Mouse (Mus musculus): ENCODE measurements at regions not wholly inside any gene's neighbourhood (a gene's known extent, or its start where the extent isn't known, plus 50 kb on each side); places are given as distances from the start of the nearest gene placed in this dataset.
"Not testable (repeated sequence)": the region's sequence is repeated elsewhere in the genome, so short reads cannot be mapped to it uniquely, and the experiment has no call there.

DNA sequence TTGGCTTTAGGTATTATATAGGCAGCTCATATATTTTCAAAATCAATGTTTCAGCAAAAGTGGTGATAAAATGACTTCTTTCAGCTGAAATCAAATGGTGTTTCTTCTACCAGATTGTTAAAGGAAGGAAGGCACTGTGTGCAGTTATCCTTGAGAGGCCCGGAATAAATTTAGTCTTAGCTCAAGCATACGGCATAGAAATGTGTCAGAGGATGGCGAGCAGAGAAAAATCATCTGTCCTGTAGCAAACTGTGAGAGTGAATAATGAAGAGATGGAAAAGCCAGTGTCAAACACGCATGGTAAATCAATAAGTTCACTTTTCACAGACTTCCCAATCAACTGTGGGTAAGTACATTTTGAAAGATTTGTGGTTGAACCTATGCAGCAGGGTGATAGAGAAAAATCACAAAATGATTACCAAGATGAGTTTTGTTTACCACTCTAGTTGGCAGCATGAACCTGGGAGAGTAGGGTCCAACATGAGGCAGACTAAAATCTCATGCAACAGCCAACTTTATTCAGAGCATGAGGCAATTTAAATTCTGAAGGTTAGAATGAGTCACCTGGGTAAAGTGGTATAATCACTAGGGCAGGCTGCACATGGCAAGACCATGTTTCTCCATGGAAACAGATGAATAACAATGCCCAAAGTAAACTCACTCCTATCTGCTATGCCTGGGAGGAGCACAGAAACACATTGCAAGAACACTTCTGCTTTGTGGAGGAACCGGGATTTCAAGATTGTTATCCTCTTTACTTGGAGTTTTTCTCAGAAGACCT is 55.7 kb downstream of the AI429214 start:
- peak; percentile 47 for DNase-seq (ENCODE audit: low read depth, low spot score)

GRCm38 (mm10) chr8:37049969-37050683 is 56.7 kb downstream of the AI429214 start:
- peak; percentile 74 for DNase-seq (ENCODE audit: low read depth, low spot score)

GRCm38 (mm10) chr8:37050684-37051028 is 57.3 kb downstream of the AI429214 start:
- peak; percentile 55 for DNase-seq (ENCODE audit: low read depth, low spot score)

- DNase-seq (ENCODE audit: low read depth, low spot score) = no peak
Measured at GRCm38 (mm10) chr8:37056376-37056775, 63.0 kb downstream of the AI429214 start.

- DNase-seq (ENCODE audit: low read depth, low spot score) = no peak
Measured at GRCm38 (mm10) chr8:37058390-37058789, 65.0 kb downstream of the AI429214 start.

DNA sequence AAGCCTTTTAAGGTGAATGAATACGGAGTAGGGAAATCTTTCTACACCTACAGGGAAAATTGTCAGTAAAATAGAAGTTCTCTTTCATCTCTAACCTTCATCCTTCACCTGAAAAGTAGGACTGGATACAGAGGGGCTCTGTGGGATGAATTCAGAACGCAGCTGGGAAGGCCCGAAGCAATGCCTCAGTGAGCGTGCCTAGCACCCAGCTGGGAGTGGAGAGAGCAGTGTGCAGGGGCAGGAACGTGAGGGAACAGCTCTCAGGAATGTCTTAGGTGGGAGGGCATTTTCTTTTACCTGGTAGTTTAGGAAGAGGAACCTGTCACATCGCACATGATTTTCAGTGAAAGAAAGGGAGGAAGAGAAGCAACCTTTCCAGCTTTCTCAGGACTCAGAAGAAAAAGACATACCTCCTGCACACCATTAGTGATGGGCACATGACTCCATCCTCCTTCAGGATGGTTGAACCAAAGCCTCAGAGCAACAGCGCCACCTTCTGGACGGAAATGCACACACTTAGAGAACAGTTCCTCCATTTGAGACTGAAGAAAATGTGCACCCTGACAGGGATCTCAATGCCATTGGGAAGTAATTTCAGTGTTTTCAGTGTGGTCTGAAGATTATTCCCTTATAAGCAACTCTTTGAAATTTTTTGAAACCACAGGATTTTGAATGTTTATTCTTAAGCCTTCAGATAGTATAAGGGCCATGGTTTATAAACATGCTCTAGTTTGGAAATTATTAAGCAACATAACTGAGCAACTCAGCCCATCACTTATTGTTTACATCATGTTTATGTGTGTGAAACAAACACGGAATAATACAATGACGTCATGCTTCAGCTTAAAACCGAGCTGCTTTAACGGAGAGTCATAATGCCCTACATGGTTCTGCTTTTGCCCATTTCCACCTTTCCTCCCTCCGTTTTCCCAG is 68.9 kb downstream of the AI429214 start:
- peak; percentile 88 for DNase-seq (ENCODE audit: low read depth, low spot score)

- peak; percentile 74 for DNase-seq (ENCODE audit: low read depth, low spot score)
Measured at GRCm38 (mm10) chr8:37063764-37064331, 70.4 kb downstream of the AI429214 start.

- peak; percentile 36 for DNase-seq (ENCODE audit: low read depth, low spot score)
Measured at GRCm38 (mm10) chr8:37072905-37073304, 79.5 kb downstream of the AI429214 start.

- peak; percentile 44 for DNase-seq (ENCODE audit: low read depth, low spot score)
Measured at GRCm38 (mm10) chr8:37099727-37100126, 106.3 kb downstream of the AI429214 start.

- not testable (repeated sequence) for DNase-seq (ENCODE audit: low read depth, low spot score)
Measured at GRCm38 (mm10) chr8:37112386-37112785, 119.0 kb downstream of the AI429214 start.

GRCm38 (mm10) chr8:37125834-37126233 is 132.4 kb downstream of the AI429214 start:
- DNase-seq (ENCODE audit: low read depth, low spot score) = peak; percentile 54

GRCm38 (mm10) chr8:37129670-37130069 is 136.3 kb downstream of the AI429214 start:
- DNase-seq (ENCODE audit: low read depth, low spot score) = no peak

DNA sequence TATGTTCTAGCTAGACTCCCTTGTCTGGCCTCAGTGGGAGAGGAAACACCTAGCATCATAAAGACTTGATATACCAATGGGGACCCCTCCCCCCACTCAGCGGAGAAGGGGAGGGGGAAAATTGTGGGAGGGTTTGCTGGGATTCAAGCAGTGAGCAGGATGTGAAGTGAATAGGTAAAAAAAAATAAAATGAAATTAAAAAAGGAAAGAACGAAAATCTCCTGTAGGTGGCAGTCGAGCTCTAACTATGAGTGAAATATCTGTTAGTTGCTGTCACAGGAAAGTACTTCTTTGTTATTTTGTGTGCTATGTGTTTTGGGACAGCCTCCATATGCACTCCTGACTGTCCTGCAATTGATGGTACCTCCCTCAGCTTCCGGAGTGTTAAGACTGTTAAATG is 138.6 kb downstream of the AI429214 start:
- peak; percentile 47 for DNase-seq (ENCODE audit: low read depth, low spot score)

DNA sequence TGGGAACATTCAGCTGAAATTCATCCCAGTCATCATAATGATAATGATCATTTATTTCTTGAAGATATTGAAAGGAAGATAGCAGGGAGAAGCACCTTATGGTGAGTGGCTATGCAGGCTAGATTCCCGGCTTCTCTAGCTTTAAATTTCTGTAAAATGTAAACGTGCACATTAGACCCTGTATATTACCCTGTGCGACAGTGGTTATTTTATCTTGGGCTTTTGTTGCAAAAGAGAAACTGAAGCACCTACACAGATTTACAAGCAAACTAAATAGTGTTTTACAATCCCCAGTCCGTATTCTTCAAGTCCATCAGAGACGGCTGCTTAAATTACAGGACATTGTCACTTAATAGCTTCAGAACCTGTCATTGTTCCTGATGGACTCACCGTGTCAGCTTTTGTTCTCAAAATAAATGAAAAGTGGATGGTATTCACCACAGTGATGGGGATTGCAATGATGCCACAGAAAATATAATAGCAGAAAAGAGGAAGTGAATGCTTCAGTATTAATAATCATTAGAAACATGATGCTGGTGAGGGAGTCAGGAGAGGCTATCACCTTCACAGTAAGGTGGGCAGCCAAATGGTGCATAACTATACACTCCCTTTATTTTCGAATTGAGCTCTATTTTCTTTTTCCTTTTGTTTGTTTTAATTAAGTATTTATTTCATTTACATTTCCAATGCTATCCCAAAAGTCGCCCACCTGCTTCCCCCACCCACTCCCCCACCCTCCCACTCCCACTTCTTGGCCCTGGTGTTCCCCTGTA is 141.0 kb downstream of the AI429214 start:
- no peak for DNase-seq (ENCODE audit: low read depth, low spot score)

- DNase-seq (ENCODE audit: low read depth, low spot score) = peak; percentile 66
Measured at GRCm38 (mm10) chr8:37150286-37150685, 156.9 kb downstream of the AI429214 start.

GRCm38 (mm10) chr8:37154361-37154760 is 161.0 kb downstream of the AI429214 start:
- DNase-seq (ENCODE audit: low read depth, low spot score) = no peak

GRCm38 (mm10) chr8:37154946-37155345 is 161.5 kb downstream of the AI429214 start:
- no peak for DNase-seq (ENCODE audit: low read depth, low spot score)

GRCm38 (mm10) chr8:37159481-37159880 is 166.1 kb downstream of the AI429214 start:
- DNase-seq (ENCODE audit: low read depth, low spot score) = peak; percentile 89

GRCm38 (mm10) chr8:37196859-37197258 is 203.5 kb downstream of the AI429214 start:
- no peak for DNase-seq (ENCODE audit: low read depth, low spot score)

DNA sequence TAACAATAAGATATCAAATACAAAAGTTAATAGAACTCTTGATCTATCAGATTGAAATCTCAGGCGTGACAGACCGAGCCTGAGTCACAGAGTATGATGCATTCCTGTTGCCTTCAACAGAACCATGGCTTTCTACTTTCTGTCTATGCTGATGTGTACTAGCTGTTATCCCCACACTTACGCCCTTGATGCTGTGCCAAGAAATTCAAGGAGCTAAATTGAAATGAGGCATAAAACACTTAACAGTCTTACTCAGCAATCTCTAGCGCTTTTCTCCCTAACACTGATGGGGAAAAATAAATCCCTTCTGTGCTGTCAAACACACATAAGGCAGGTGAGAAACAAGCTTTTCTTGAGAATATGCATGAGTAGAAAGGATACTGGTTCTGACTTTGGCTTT is 222.5 kb downstream of the AI429214 start:
- DNase-seq (ENCODE audit: low read depth, low spot score) = peak; percentile 76

DNA sequence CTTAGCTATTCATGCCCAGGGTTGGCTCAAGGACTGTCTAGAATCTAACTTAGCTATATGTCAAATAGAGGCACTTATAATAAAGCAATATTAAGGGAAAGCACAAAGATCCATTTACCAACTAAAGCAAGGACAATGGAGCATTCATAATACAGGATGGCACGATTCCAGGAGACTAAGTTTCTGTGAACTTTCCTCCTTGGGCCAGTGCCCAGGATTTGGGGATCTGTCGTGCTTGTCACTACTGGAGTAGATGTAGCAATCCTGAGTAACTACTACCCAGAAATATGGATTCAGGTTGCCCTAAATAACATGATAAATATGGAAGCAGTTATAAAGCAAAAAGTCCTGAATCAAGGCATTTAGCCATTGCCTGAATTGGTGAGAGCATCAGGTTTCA is 233.7 kb downstream of the AI429214 start:
- no peak for DNase-seq (ENCODE audit: low read depth, low spot score)
